Mouse (Mus musculus) hindbrain, postnatal 0 days (tissue): ENCODE measurements around the gene Gpi1. TPM values are rescaled to one million over a fixed set of nuclear protein-coding genes. Genes with fewer than 3 reads are reported as not detected.

ENCODE experiments used
- ATAC-seq: fragments of 200-750 bp; cut with Nextera tagmentation; 2 replicates; pipeline ENCODE4 v1.8.0; 2017; ENCODE audit warnings: mild to moderate bottlenecking, moderate TSS enrichment, moderate library complexity
- DNase-seq: peaks from one replicate; pipeline ENCODE4 v3.0.0-alpha.2; 2015; ENCODE audit warnings: low spot score
- H3K27ac ChIP-seq: fragments of 300-500 bp; sonication (generic); 2 replicates; pipeline ENCODE4 v1.5.1; 2014; ENCODE audit warnings: mild to moderate bottlenecking
- H3K27me3 ChIP-seq: fragments of 300-500 bp; sonication (generic); 2 replicates; pipeline ENCODE4 v1.6.1; 2014; ENCODE audit warnings: low read length, mixed read lengths; ENCODE audit not compliant: insufficient read depth
- H3K36me3 ChIP-seq: fragments of 300-500 bp; sonication (generic); 2 replicates; pipeline ENCODE4 v1.6.1; 2014; ENCODE audit warnings: low read length, mixed read lengths; ENCODE audit not compliant: insufficient read depth
- H3K4me1 ChIP-seq: fragments of 300-500 bp; sonication (generic); 2 replicates; pipeline ENCODE4 v1.6.1; 2014; ENCODE audit warnings: antibody characterized with exemption, low read length, mixed read lengths; ENCODE audit not compliant: insufficient read depth
- H3K4me2 ChIP-seq: fragments of 300-500 bp; sonication (generic); 2 replicates; pipeline ENCODE4 v1.6.1; 2014; ENCODE audit warnings: low read depth, mild to moderate bottlenecking, low read length, moderate library complexity, mixed read lengths
- H3K4me3 ChIP-seq: fragments of 300-500 bp; sonication (generic); 2 replicates; pipeline ENCODE4 v1.5.1; 2014; ENCODE audit warnings: low read length
- H3K9ac ChIP-seq: fragments of 300-500 bp; sonication (generic); replicated peaks from 2 replicates; pipeline ENCODE4 v1.6.1; 2014; ENCODE audit warnings: mild to moderate bottlenecking, low read length, moderate library complexity, mixed read lengths
- H3K9me3 ChIP-seq: fragments of 300-500 bp; sonication (generic); 2 replicates; pipeline ENCODE4 v1.6.1; 2016; ENCODE audit warnings: low read length, mixed read lengths
- CTCF ChIP-seq: IDR thresholded peaks from 2 replicates; pipeline ENCODE4 v1.5.1; 2016; ENCODE audit warnings: antibody characterized with exemption, control low read depth, low read depth
- WGBS: fragments of 180-500 bp; shearing (Covaris S2); extraction: QIAGEN DNeasy Blood & Tissue Kit; methylation state at CpG from one replicate; pipeline ENCODE4 v1.1.7; 2014; 5-methylcytosine and 5-hydroxymethylcytosine counted together
- polyA plus RNA-seq: library from polyadenylated mRNA; unstranded; fragments of >200 nt; fragmentation: Nextera tagmentation; extraction: Ambion mirVana; gene quantifications from 2 replicates; pipeline ENCODE4 v1.2.1, GENCODE M21; 2015
- total RNA-seq: library from RNA; depleted of rRNA; stranded (reverse); fragments of >200 nt; gene quantifications from 2 replicates; pipeline ENCODE4 v1.2.3, GENCODE M21; 2014; rRNA removed

Gpi1 gene
- total and polyA plus RNA-seq, 2 experiments from 2014 or later: 389 to 413 TPM

- peaks cover 70% of the 10 kb centered on the region for H3K36me3 ChIP-seq
- DNase-seq (no peak), ATAC-seq (no peak)
- no peaks in the 10 kb centered on the region for H3K9me3 ChIP-seq
- WGBS: 97% methylated on average over 3 of the region's 3 CpGs
- H3K9ac ChIP-seq: no peak overlapping the region
- H3K4me2 ChIP-seq: no peak overlapping the region
- H3K4me1 ChIP-seq: no peaks in the 10 kb centered on the region
- H3K27me3 ChIP-seq: no peaks in the 10 kb centered on the region
- H3K4me3 ChIP-seq: no peak overlapping the region
- TF ChIP-seq CTCF: no peak
- no peak overlapping the region for H3K27ac ChIP-seq
These were observed 71.0 kb downstream of the Gpi1 start for GRCm38 (mm10) chr7:34159167-34159566.

- no peak overlapping the region for H3K9ac ChIP-seq
- H3K4me1 ChIP-seq: no peaks in the 10 kb centered on the region
- H3K4me3 ChIP-seq: no peak overlapping the region
- peaks cover 71% of the 10 kb centered on the region for H3K36me3 ChIP-seq
- H3K4me2 ChIP-seq: no peak overlapping the region
- no peaks in the 10 kb centered on the region for H3K9me3 ChIP-seq
- no peaks in the 10 kb centered on the region for H3K27me3 ChIP-seq
- no peak for ATAC-seq
- no peak overlapping the region for H3K27ac ChIP-seq
- DNase-seq: no peak
- WGBS: over 99% methylated on average over 3 of the region's 3 CpGs
- TF ChIP-seq CTCF: no peak
These were observed 72.1 kb downstream of the Gpi1 start for GRCm38 (mm10) chr7:34157994-34158393.

Other genes starting within 250 kb of the Gpi1 start
- not detected in 2 replicates for gene Scgb2b27, start 216.4 kb downstream of the Gpi1 start, total RNA-seq
- gene Scgb2b27, start 216.4 kb downstream of the Gpi1 start, polyA plus RNA-seq: not detected in 2 replicates
- not detected in 2 replicates for gene Scgb1b27, start 208.9 kb downstream of the Gpi1 start, total RNA-seq
- gene Scgb1b27, start 208.9 kb downstream of the Gpi1 start, polyA plus RNA-seq: not detected in 2 replicates
- not detected in 2 replicates for gene Scgb1b30, start 134.9 kb downstream of the Gpi1 start, total RNA-seq
- gene Scgb1b30, start 134.9 kb downstream of the Gpi1 start, polyA plus RNA-seq: not detected in 2 replicates
- 28.8 and 33.9 TPM in 2 replicates for gene Wtip, start 97.1 kb downstream of the Gpi1 start, total RNA-seq
- 2.8 and 3.2 TPM in 2 replicates for gene Wtip, start 97.1 kb downstream of the Gpi1 start, polyA plus RNA-seq
- gene Uba2, start 60.7 kb downstream of the Gpi1 start, total RNA-seq: 108 and 118 TPM in 2 replicates
- 123 and 127 TPM in 2 replicates for gene Uba2, start 60.7 kb downstream of the Gpi1 start, polyA plus RNA-seq
- gene Pdcd2l, start 33.7 kb downstream of the Gpi1 start, total RNA-seq: 37.6 and 42.7 TPM in 2 replicates
- 61.6 and 65.7 TPM in 2 replicates for gene Pdcd2l, start 33.7 kb downstream of the Gpi1 start, polyA plus RNA-seq
- gene Gm6096, start 20.7 kb upstream of the Gpi1 start, total RNA-seq: not detected in 2 replicates
- gene Gm6096, start 20.7 kb upstream of the Gpi1 start, polyA plus RNA-seq: not detected in 2 replicates
- 61.0 and 65.5 TPM in 2 replicates for gene 4931406P16Rik, start 83.2 kb upstream of the Gpi1 start, total RNA-seq
- 23.2 and 31.5 TPM in 2 replicates for gene 4931406P16Rik, start 83.2 kb upstream of the Gpi1 start, polyA plus RNA-seq
- 28.0 and 44.9 TPM in 2 replicates for gene Lsm14a, start 163.0 kb upstream of the Gpi1 start, total RNA-seq
- 46.0 and 46.1 TPM in 2 replicates for gene Lsm14a, start 163.0 kb upstream of the Gpi1 start, polyA plus RNA-seq